Mouse (Mus musculus): ENCODE measurements around the gene Pitpnc1. TPM values are rescaled to one million over a fixed set of nuclear protein-coding genes. Genes with fewer than 3 reads are reported as not detected.
A peak's percentile ranks its signal among the peaks of the same experiment; 100 is the strongest.

The Pitpnc1 gene
- total RNA-seq, 2 experiments from 2014 or later, result 76.1 to 83.2 TPM

GRCm38 (mm10) chr11:107276337-107276736 is 194.2 kb downstream of the Pitpnc1 start:
- DNase-seq (ENCODE audit: extremely low spot score in 1 of 2, low spot score in 2 of 2), result no peak
- intact Hi-C loops (cut with DNase I), result loop anchor here (2.0 kb wide), 1 partner anchor 196 kb away; no protein-coding TSS in a partner anchor

GRCm38 (mm10) chr11:107275902-107276301 is 194.6 kb downstream of the Pitpnc1 start:
- DNase-seq (ENCODE audit: extremely low spot score in 1 of 2, low spot score in 2 of 2), result peak in 1 of 2 experiments; percentile 51
- intact Hi-C loops (cut with DNase I), result loop anchor here (2.0 kb wide), 1 partner anchor 197 kb away; no protein-coding TSS in a partner anchor

GRCm38 (mm10) chr11:107274206-107274605 is 196.3 kb downstream of the Pitpnc1 start:
- DNase-seq (ENCODE audit: extremely low spot score in 1 of 2, low spot score in 2 of 2), result no peak
- intact Hi-C loops (cut with DNase I), result no loop called here

GRCm38 (mm10) chr11:107272351-107272975 is 198.0 kb downstream of the Pitpnc1 start:
- peak in 1 of 2 experiments; percentile 51 for DNase-seq (ENCODE audit: extremely low spot score in 1 of 2, low spot score in 2 of 2)
- intact Hi-C loops (cut with DNase I), result no loop called here

GRCm38 (mm10) chr11:107270564-107270963 is 199.9 kb downstream of the Pitpnc1 start:
- no peak for DNase-seq (ENCODE audit: extremely low spot score in 1 of 2, low spot score in 2 of 2)
- intact Hi-C loops (cut with DNase I), result no loop called here

- intact Hi-C loops (cut with DNase I), result no loop called here
- no peak for DNase-seq (ENCODE audit: extremely low spot score in 1 of 2, low spot score in 2 of 2)
Measured at GRCm38 (mm10) chr11:107267522-107267921, 203.0 kb downstream of the Pitpnc1 start.

GRCm38 (mm10) chr11:107265861-107266260 is 204.6 kb downstream of the Pitpnc1 start:
- intact Hi-C loops (cut with DNase I), result no loop called here
- DNase-seq (ENCODE audit: extremely low spot score in 1 of 2, low spot score in 2 of 2), result no peak

GRCm38 (mm10) chr11:107264889-107265615 is 205.4 kb downstream of the Pitpnc1 start:
- intact Hi-C loops (cut with DNase I), result no loop called here
- DNase-seq (ENCODE audit: extremely low spot score in 1 of 2, low spot score in 2 of 2), result peak in 1 of 2 experiments; percentile 74

GRCm38 (mm10) chr11:107263838-107264237 is 206.7 kb downstream of the Pitpnc1 start:
- no peak for DNase-seq (ENCODE audit: extremely low spot score in 1 of 2, low spot score in 2 of 2)
- intact Hi-C loops (cut with DNase I), result no loop called here

- no peak for DNase-seq (ENCODE audit: extremely low spot score in 1 of 2, low spot score in 2 of 2)
- intact Hi-C loops (cut with DNase I), result no loop called here
Measured at GRCm38 (mm10) chr11:107259428-107259827, 211.1 kb downstream of the Pitpnc1 start.

- DNase-seq (ENCODE audit: extremely low spot score in 1 of 2, low spot score in 2 of 2), result peak in 1 of 2 experiments; percentile 68
- intact Hi-C loops (cut with DNase I), result no loop called here
Measured at GRCm38 (mm10) chr11:107255185-107255584, 215.3 kb downstream of the Pitpnc1 start.

- intact Hi-C loops (cut with DNase I), result no loop called here
- DNase-seq (ENCODE audit: extremely low spot score in 1 of 2, low spot score in 2 of 2), result no peak
Measured at GRCm38 (mm10) chr11:107254181-107254580, 216.3 kb downstream of the Pitpnc1 start.

GRCm38 (mm10) chr11:107252026-107252425 is 218.5 kb downstream of the Pitpnc1 start:
- no peak for DNase-seq (ENCODE audit: extremely low spot score in 1 of 2, low spot score in 2 of 2)
- intact Hi-C loops (cut with DNase I), result no loop called here

- DNase-seq (ENCODE audit: extremely low spot score in 1 of 2, low spot score in 2 of 2), result no peak
- intact Hi-C loops (cut with DNase I), result no loop called here
Measured at GRCm38 (mm10) chr11:107251460-107251859, 219.0 kb downstream of the Pitpnc1 start.

GRCm38 (mm10) chr11:107250882-107251281 is 219.6 kb downstream of the Pitpnc1 start:
- intact Hi-C loops (cut with DNase I), result no loop called here
- DNase-seq (ENCODE audit: extremely low spot score in 1 of 2, low spot score in 2 of 2), result no peak

GRCm38 (mm10) chr11:107248753-107249152 is 221.7 kb downstream of the Pitpnc1 start:
- intact Hi-C loops (cut with DNase I), result no loop called here
- DNase-seq (ENCODE audit: extremely low spot score in 1 of 2, low spot score in 2 of 2), result no peak

GRCm38 (mm10) chr11:107245657-107246056 is 224.8 kb downstream of the Pitpnc1 start:
- intact Hi-C loops (cut with DNase I), result no loop called here
- no peak for DNase-seq (ENCODE audit: extremely low spot score in 1 of 2, low spot score in 2 of 2)

- intact Hi-C loops (cut with DNase I), result no loop called here
- no peak for DNase-seq (ENCODE audit: extremely low spot score in 1 of 2, low spot score in 2 of 2)
Measured at GRCm38 (mm10) chr11:107243126-107243525, 227.4 kb downstream of the Pitpnc1 start.

GRCm38 (mm10) chr11:107241678-107242077 is 228.8 kb downstream of the Pitpnc1 start:
- intact Hi-C loops (cut with DNase I), result no loop called here

GRCm38 (mm10) chr11:107238506-107238905 is 232.0 kb downstream of the Pitpnc1 start:
- no peak for DNase-seq (ENCODE audit: extremely low spot score in 1 of 2, low spot score in 2 of 2)
- intact Hi-C loops (cut with DNase I), result no loop called here

More at GRCm38 (mm10) chr11:107241678-107242077, 228.8 kb downstream of the Pitpnc1 start:
- no peak for DNase-seq (ENCODE audit: extremely low spot score in 1 of 2, low spot score in 2 of 2)
